Mouse (Mus musculus) layer of hippocampus, adult 8-10 months (tissue): ENCODE measurements around the gene Cabin1. TPM values are rescaled to one million over a fixed set of nuclear protein-coding genes. Genes with fewer than 3 reads are reported as not detected.
A peak's percentile ranks its signal among the peaks of the same experiment; 100 is the strongest.

ENCODE experiments used
- DNase-seq, 2 experiments: peaks; one replicate each; pipeline ENCODE4 v3.0.0; 2022; ENCODE audit warnings: low spot score in 2 of 2
- total RNA-seq, 4 experiments: library from RNA; stranded (reverse); gene quantifications; 2 replicates each; pipeline ENCODE4 v1.2.4; 2022

The Cabin1 gene
- 10 to 100 TPM; 64.2 to 89.7 (median 67.1) TPM for total RNA-seq

DNA sequence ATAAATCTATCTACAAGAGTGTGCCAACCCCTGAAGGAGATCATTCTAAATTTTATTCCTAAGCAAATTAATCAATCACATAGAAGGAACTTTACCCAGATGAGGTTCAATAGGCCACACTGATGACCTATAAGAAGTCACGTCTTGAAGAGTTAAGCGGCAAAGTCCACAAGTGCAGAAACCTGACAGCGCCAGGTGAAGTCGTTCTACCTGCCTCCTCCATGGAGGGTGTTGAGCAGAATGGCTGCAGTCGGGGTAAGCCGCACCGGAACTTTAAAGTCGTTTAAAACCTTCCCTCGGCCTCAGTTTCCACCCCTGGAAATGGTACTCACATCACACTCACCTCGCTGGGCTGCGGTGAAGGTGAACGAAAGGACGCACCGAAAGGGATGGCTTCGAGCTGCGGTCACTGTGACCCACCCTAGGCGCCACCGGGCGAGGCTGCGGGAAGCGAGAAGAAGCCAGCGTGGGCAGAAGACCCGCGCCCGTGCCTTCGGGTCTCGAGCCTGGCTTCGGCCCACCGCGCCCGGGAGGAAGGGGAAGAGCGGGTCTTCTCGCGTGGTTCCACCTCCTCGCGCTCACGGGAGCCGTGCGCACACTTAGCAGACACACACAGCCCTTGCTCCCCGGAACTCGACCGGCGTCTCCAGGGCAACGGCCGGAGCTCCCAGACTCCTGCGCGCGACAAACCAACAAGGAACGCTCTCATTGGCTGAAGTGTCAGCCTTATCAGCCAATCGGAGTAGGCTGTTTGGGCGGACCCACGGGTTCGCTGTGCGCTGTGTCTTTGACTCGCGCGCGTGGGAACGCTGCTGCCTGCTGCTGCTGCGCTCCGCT, at the start of gene Cabin1:
Gene Cabin1, minus strand, starts transcription at position 660 of the 837 bp plus-strand sequence.
- peak; percentile 97 to 98 for DNase-seq

DNA sequence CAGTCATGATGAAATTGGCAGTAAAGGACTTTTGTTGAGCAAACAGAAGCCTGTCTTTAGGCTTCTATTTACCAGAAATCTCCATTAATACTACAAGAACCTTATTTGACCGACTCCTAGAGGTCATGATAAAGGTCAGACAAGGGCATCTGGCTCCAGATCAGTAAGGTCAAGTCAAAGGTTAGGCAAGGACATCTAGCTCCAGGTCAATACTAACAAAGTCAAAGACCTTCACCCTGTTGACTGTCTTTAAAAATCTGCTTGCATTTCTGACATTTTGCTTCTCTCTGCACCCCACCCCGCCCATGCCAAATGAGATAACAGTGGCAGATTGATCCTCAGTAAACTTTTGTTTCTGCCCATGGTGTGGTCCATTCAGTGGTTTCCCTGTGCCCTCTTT, 40.1 kb upstream of the Cabin1 start:
- DNase-seq, result no peak

DNA sequence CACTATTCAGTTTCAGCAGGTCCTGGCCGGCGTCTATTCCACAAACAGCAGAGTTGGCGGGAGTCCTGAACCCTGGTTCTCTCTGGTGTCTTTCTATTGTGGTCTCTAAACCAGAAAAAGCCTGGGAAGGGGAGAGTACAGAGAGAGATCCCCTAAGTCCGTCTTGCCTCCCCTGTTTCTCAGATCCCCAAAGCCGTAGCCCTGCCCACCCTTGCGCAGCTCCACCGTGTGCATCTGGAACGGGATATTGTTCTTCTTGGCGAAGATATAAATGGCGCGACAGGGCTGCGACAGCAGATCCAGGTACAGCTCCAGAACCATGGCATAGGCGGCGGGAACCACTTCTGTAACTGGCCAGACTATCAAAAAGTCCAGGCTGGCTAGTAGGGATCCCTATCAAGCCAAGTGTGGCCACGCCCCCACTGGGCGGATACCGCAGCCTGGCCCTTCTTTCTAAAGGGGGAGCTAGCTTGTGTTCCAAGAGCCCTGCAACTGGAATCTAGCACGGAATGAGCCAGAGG, 34.1 kb upstream of the Cabin1 start, which contains the start of gene Gstt1:
Gene Gstt1, minus strand, starts transcription at position 409 of the 521 bp plus-strand sequence.
- DNase-seq, result peak in 1 of 2 experiments; percentile 23

DNA sequence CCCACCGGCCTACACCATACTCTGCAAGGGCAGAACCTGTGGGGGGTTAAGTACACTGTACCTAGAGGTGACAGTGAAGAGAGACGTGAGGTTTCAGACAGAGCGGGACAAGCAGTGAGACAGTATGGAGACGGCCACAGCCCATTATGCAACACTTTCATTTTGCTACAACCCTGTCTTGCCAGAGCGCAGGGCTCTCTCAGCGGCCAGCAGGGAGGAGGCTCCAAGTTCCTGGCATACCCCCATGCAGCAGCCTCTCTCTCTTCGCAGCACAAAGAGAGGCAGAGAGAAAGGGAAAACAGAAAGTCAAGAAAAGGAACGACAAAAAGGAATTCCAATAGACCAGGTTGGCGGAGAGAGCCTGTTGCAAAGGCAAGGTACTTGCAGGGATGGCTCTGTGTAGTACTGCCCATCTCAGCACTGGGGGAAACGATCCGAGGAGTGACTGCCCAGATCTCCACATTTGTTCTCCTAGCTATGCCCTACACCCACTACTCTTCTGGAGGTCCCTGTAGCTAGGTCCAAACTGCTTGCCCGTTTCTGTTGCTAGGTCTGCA, 33.6 kb upstream of the Cabin1 start:
- peak in 1 of 2 experiments; percentile 34 for DNase-seq

DNA sequence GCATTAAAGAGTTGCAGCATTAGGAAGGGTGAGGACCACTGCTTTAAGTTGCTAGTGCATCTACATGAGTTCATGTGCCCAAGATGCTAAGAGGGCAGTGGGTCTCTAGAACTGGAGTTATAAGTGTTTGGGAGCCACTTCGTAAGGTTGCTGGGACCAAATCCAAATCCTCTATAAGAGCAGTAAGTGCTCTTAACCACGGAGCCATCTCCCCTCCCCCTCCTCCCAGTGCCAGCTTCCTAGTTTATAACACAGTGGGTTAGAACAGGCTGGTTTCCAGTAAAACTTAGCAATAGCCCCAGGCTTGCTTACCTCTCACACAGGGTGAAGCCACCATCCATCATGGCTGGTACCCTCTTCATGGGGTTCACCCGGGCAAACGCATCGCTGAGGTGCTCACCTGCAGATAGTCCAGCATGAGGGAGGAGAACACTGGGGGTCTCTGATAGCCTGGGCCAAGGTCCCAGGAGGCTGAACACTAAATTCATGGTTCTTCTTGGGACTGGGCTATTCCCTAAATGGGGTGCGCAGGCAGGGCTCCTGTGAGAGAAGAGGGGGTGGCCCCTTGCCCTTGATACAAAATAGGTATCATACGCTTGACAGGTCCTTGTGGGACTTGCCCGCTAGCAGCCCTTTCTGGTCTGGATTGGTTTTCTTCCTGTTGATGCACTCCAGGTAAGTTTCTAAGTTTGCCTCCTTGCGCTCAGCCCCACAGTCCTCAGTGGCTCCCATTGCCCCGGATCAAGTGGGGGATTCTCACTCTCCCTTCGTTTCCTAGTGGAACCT, 32.8 kb upstream of the Cabin1 start:
- no peak for DNase-seq

DNA sequence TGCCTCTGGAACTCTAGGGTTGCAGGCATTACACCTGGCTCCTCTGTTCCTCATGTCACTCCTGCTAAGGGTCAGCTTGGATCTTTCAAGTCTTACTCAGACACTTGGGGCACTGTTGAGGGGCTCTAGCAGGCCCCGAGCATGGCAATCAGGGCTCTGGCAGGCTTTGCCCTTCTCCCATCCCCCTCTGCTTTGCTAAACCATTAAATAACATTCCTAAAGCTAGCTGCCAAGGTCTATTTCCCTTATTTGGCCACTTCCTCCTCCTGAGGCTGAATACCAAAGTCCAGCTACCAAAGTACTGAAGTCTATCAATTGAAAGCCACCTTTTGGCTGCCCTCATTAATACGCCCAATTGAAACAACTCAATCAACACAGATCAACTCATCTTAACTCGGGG, 30.7 kb upstream of the Cabin1 start:
- no peak for DNase-seq

DNA sequence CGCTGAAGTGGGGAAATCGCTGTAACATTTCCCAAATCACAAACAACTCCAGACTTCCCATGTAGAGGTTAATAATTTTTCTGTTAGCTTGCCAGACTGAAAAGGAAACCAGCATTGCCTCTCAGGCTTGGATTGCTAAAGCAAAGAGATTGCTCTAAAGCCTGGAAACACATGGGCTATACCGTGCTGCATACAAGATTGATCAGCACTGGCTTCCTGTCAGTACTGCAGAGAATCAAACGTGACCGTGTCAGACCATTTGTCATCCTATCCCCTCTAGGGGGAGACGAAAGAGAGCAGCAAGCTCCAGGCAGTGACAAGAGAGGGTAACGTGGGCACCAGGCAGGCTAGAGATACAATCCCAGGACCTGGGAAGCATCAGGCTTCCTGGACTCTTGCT, 26.6 kb upstream of the Cabin1 start:
- no peak for DNase-seq

DNA sequence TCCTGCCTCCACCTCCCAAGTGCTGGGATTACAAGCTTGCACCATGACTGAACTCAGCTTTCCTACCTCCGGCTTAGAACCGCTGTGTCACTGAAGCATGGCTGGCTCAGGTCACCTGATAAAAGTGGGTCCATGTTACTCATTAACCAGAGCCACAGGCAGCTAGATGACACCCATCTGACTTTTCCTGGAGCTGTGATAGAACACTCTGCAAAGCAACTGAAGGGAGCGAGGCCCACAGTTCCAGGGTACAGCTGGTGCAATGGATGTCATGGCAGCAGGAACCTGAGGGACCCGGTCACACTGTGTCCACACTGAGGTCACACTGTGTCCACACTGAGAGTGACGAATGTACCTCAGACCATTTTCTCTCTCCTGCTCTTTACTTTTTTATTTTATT, 25.7 kb upstream of the Cabin1 start:
- DNase-seq, result no peak

DNA sequence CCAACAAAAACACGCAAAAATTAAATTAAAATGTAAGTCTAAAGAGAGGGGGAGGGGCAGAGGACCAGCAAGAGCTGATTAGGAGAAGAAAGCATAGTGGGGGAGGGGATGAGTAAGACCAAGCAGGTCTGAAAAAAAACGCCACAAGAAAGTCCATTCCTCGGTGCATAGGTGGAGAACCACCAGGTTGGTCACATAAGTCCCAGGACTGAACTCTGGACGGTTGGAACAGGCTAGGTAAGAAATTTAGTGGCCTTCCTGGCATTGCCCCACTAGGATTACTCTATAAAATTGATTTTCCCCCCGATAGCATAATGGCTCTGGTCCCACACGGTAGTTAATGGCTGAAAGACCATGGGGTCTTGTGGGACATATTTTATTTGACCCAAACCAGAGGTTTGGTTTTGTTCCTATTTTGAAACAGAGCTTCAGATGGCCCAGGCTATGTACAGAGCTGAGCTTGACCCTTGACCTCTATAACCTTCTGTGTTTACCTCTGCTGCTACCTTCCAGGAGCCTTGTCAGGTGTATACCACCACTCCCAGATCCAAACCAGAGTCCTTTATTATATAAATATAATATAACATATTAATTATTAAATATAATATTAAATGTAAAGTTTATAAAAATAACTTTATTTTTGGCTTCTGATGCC, 25.1 kb upstream of the Cabin1 start:
- no peak for DNase-seq

DNA sequence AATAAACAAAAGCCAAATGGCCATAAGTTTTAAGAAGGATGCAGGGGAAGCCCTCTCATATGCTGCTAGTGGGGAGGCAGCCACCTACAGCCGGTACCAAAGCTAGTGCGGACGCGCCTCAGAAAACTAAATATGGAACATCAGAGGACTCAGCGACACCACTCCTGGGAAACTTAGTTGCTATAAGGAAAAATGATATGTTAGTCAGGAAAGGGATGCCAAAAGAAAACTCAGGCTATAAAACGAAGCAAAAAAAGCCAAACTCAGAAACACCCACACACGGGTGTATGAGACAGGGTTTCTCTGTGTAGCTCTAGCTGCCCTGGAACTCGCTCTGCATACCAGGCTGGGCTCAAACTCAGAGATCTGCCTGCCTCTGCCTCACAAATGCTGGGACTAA, 24.1 kb upstream of the Cabin1 start:
- no peak for DNase-seq

DNA sequence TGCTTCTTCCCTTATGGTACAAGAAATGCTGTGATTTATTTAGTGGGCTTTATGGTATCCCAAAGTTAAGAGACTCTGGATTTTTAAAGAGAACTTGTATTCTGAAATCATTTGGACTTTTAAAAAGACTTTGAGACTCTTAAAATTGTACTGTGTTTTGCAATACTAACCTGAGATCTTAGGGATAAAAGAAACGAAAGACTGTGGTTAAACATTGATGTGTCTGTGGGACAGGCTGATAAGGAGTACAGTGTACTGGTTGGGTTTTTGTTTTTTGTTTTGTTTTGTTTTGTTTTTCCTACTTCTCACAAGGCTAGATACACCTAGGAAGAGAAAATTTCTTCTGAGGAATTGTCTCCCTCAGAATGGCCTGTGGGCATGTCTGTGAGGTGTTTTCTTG, 21.3 kb upstream of the Cabin1 start:
- no peak for DNase-seq

DNA sequence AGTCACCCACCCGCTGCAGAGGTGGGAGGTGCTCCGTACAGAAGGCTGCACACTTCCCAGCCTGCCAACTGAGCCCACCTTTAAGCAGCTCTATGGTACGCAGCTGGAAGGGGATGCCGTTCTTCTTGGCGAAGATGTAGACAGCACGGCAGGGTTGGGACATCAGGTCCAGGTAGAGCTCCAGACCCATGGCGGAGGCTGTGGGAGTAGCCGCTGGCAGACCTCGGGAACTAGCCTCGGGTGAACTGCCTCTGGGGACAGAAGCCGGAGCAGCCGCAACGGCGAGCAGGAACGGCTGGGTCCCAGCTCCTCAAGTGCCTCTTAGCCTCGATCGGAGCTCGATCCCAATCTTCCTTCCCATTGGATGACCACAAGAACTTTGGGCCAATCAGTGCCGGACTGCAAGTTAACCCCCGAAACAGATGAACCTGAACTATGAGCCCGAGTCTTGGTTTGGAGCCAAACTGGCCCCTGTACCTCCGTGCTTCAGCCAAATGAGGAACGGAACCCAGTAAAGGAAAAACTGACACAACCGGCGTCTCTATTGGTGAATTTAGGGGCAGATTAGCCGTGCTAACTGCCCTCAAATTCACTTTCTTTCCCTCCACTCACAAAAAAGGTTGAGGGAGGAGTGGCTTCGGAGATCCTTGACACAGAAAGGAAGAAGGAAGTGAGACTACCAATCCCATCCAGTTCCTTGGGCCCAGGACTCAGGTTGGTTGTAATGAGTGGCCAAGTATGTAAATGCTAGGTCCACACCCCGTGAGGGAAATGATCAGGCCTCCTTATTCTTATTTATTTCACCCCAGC, 16.8 kb upstream of the Cabin1 start, which contains the start of the genes Gm20441 and Gstt3:
Gene Gm20441, minus strand, starts transcription at position 186 of the 810 bp plus-strand sequence.
Gene Gstt3, minus strand, starts transcription at position 646 of the 810 bp plus-strand sequence.
- no peak for DNase-seq

DNA sequence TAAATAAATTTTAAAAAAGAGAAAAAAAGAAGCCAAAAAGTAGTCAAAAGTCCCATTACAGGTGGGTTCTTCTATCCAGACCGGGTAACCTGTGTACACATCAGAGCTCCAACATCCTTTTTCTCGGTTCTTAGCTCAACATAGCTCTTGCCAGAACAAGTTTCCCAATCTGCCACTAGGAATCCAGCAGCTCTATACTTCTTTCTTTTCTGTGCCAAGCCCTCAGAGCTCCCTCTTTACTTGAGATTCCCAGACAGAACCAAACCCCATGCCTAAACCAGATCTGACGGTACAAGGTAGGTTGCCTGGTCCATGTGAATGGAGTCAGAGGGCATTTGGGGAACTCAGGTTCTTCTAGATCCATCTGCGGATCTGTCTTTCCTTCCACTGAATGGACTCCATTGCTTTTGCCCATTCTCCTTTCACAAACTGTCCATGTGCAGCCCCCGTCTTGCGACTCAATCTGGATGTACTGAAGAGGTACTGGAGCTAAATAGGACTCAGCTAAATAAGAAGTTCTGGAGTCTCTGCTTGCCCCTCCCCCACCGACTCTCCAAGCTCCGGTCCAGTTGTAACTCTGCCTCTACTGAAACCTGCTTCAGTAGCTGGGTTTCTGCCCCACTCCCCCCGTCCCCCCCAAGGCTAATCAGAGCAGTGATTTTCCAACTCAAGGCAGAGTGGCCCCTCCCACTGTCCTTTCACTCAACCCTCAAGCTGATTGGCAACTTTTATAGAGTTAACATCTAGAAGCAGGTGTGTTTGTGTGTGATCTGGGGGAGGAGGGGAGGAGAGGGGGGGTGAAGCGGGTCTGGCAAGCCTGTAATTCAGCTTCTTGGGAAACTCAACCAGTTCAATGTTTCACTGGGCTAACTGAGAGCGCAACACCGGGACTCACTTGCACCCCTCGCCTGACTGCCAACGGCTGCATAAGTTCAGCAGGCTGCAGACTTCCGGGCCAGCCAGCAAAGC, 15.3 kb upstream of the Cabin1 start:
- DNase-seq, result no peak

DNA sequence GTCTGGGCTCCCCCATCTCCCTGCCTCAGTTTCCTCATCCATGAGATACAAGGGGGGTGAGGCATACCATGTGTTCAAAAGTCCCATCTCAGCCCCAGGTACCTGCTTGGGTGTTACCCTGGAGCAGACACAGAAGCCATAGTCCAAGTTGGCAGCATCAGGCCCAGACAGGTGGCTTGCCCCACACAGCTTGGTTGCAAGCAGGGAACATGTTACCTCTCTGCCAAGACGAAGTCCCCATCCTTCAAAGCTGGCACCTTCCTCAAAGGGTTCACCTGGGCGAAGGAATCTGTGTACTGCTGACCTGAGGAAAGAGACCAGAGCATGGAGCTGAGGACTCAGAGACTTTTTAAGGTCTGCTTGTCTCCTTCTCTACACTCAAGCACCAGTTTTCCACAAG, 13.7 kb upstream of the Cabin1 start:
- DNase-seq, result no peak

DNA sequence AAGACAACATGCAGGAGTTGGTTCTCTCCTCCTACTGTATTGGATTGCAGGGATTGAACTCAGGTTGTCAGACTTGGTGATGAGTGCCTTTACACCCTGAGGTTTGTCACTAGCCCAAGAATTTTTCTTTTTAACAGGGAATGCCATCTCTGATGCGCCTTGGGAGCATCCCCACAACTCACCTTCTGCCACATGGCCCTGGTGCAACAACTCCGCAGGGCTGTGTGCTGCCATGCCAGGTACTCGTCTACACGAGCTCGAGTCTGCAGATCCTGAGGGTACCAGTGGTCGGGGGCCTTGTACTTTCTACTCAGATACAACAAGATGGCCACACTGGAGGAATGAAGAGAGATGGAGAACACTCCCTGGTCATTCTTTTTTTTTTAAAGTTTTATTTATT, 12.4 kb upstream of the Cabin1 start:
- no peak for DNase-seq

DNA sequence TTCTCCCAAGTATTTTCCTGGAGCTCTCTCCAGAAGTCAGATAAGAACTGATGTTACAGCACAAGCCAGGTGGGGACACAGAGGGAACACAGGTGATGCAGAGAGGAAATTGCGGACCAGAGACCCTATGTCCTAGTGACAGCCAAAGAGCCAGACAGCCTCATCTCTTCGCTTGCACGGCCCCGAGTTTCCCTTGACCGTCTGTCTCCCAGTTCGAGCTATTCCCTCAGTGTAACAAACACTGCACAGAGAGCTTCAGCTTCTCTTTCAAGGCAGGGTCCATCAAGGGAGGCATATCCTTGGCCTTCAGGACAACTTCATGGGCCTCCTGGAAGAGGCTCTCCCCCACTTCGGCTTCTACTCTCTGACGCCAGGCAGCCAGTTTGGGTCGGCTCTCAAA, 10.4 kb upstream of the Cabin1 start:
- no peak for DNase-seq

DNA sequence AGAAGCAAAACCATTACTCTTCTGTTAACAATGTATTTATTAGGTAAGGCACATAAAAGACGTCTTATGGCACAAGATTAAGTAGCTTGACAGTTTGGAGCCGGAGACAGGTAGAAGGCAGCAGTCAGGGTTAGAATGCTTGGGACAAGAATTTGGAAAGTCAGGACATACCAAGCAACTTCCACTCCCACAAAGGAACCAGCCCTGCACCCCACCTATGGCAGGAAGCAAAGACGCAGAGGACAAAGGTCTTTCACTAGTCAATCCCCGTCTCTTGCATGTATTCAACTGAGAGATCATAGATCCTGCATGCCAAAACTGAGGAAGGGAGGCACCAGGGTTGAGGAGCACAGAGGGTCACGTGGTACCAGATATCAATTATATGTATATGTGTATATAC, 10.0 kb upstream of the Cabin1 start:
- DNase-seq, result no peak

DNA sequence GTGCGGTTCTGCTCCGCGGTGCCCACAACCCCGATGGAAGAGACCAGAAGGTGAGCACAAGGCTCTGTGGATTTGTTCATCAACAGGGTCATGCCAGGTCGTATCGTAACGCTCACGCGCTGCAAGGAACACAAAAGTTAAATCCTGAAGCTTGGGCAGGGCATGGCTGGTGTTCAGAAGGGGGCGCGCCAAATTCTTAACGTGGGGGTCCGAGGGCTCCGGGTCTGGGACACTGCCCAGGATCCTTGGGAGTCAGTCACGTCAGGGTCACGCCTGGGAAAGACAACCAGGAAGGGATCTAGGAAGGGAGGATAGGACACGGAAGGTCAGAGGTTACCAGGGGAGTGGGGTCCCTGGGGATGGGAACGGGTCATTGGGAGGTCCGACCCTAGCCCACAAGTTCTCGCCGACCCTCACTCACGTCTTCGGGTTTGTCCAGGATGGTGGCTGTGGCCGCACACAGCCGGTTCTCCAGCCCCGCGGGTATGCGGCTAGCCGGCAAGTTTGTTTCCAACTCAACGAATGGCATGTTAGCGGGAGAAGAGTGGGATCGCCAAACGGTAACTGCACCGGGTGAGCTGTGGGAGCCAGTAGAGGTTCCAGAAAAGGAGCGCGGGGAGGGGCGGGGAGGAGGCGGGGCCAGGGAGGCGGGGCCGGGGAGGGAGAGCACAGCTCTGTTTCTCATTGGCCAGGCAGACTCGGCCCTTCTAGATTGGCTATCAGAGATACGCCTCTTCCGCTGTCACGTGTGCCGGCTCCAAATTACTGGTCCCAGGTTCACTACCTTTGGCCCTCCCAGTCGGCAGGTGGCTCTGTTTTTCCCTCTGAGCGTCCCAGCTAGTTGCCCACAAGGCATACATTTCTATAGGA, 8.9 kb upstream of the Cabin1 start, which contains the start of gene Ddt:
Gene Ddt, minus strand, starts transcription at position 620 of the 870 bp plus-strand sequence.
- DNase-seq, result peak; percentile 83 to 85
